Mouse (Mus musculus) midbrain, embryonic 13.5 days (tissue): ENCODE results near the gene Hoxd10. TPM values are rescaled to one million over a fixed set of nuclear protein-coding genes. Genes with fewer than 3 reads are reported as not detected.

Experiments
- ATAC-seq: fragments of 200-750 bp; cut with Nextera tagmentation; 2 replicates; pipeline ENCODE4 v1.8.0; 2017; ENCODE audit warnings: mild to moderate bottlenecking, moderate TSS enrichment, moderate library complexity
- H3K27ac ChIP-seq: fragments of 300-500 bp; sonication (generic); 2 replicates; pipeline ENCODE4 v1.5.1; 2015; ENCODE audit warnings: inconsistent platforms, mild to moderate bottlenecking, moderate library complexity
- H3K27me3 ChIP-seq: fragments of 300-500 bp; sonication (generic); 2 replicates; pipeline ENCODE4 v1.6.1; 2015; ENCODE audit warnings: mild to moderate bottlenecking, inconsistent platforms
- H3K36me3 ChIP-seq: fragments of 300-500 bp; sonication (generic); 2 replicates; pipeline ENCODE4 v1.6.1; 2015; ENCODE audit warnings: mild to moderate bottlenecking, inconsistent platforms
- H3K4me1 ChIP-seq: fragments of 300-500 bp; sonication (generic); replicated peaks from 2 replicates; pipeline ENCODE4 v1.6.1; 2015; ENCODE audit warnings: inconsistent platforms
- H3K4me2 ChIP-seq: fragments of 300-500 bp; sonication (generic); replicated peaks from 2 replicates; pipeline ENCODE4 v1.6.1; 2015; ENCODE audit warnings: moderate library complexity, mild to moderate bottlenecking, inconsistent platforms
- H3K4me3 ChIP-seq: fragments of 300-500 bp; sonication (generic); replicated peaks from 2 replicates; pipeline ENCODE4 v1.5.1; 2015; ENCODE audit warnings: mild to moderate bottlenecking, inconsistent platforms
- H3K9ac ChIP-seq: fragments of 300-500 bp; sonication (generic); replicated peaks from 2 replicates; pipeline ENCODE4 v1.6.1; 2015; ENCODE audit warnings: mild to moderate bottlenecking, inconsistent platforms
- H3K9me3 ChIP-seq: fragments of 300-500 bp; sonication (generic); 2 replicates; pipeline ENCODE4 v1.6.1; 2016; ENCODE audit warnings: mild to moderate bottlenecking, inconsistent platforms
- WGBS: fragments of 180-500 bp; shearing (Covaris S2); methylation state at CpG from one replicate; pipeline ENCODE4 v1.1.7; 2015; 5-methylcytosine and 5-hydroxymethylcytosine counted together
- polyA plus RNA-seq: library from polyadenylated mRNA; unstranded; fragments of >200 nt; fragmentation: Nextera tagmentation; extraction: Ambion mirVana; gene quantifications from 2 replicates; pipeline ENCODE4 v1.2.1, GENCODE M21; 2015

The Hoxd10 gene
- polyA plus RNA-seq, 1 experiment from 2014 or later = not detected

DNA sequence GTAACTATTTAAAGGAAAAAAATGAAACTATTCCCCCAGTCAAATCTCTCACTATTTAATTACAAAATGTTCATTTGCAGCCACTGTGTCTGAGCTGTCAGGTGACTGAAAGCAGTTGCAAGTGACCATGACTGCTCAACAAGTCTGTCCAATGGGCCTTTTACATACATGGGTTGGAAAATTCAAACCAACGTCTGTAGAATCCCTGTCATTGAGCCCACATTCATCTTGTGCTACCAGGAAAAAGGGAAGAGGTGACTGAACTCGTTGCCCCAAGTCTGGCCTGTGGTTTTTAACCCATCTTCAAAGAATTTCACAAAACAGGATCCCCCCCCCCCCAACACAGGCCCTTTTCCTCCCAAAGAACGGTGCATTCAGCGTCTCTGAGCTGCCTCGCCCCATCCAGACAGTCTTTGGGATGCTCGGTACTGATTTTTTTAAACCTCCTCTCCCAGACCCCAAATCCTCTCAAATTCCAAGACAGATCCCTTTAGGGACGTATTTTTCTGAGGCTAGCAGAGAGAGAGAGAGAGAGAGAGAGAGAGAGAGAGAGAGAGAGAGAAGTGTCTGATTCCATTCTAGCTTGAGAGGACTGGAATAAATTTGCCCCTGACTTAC lies 4.2 kb downstream of the Hoxd10 start:
- H3K9me3 ChIP-seq = no peaks in the 10 kb centered on the region
- H3K4me1 ChIP-seq = peaks cover 18% of the 10 kb centered on the region
- no peaks in the 10 kb centered on the region for H3K36me3 ChIP-seq
- no peak for ATAC-seq
- peaks cover 100% of the 10 kb centered on the region for H3K27me3 ChIP-seq
- WGBS = 4% methylated on average over 7 of the region's 7 CpGs
- no peak overlapping the region for H3K4me3 ChIP-seq
- H3K27ac ChIP-seq = no peak overlapping the region
- no peak overlapping the region for H3K9ac ChIP-seq
- no peak overlapping the region for H3K4me2 ChIP-seq

GRCm38 (mm10) chr2:74696442-74697335 lies 5.0 kb downstream of the Hoxd10 start:
- ATAC-seq = no peak
- WGBS = under 1% methylated on average over 34 of the region's 34 CpGs
- no peak overlapping the region for H3K4me2 ChIP-seq
- no peaks in the 10 kb centered on the region for H3K36me3 ChIP-seq
- no peak overlapping the region for H3K9ac ChIP-seq
- no peaks in the 10 kb centered on the region for H3K9me3 ChIP-seq
- H3K4me3 ChIP-seq = no peak overlapping the region
- H3K27me3 ChIP-seq = peaks cover 100% of the 10 kb centered on the region
- peaks cover 14% of the 10 kb centered on the region for H3K4me1 ChIP-seq
- no peak overlapping the region for H3K27ac ChIP-seq

DNA sequence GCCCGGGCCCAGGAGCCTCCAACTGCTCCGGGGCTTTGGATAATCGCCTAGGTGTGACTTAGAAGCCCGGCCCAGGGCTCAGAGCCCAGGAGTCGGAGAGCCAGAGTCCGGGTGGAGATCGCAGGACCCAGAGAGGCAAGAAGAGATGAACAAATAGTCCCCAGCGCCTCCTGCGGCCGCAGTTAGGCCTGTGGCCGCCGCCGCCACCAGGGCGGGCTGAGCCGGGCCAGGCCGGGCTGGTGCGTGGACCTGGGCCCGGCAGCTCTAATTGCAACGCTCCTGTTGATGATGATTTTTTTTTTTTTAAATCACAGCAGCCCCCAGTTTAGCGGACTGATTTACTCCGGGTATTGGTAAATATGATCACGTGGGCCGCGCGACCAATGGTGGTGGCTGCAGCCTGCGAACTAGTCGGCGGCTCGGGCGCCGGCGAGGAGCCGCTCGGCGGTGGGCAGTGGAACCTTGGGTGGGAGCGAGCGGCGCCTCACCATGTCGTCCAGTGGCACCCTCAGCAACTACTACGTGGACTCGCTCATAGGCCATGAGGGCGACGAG lies 5.9 kb downstream of the Hoxd10 start, which contains the start of gene Hoxd9:
Hoxd9 (plus strand) TSS at position 161 of the 555 bp plus-strand sequence.
- Histone ChIP-seq H3K4me1 (peaks cover 12% of the 10 kb centered on the region), H3K4me2 (peak within 1 kb of the TSS; percentile 50), H3K9me3 (no peaks in the 10 kb centered on the region), H3K27me3 (peaks cover 99% of the 10 kb centered on the region), H3K9ac (no peak within 1 kb of the TSS), H3K27ac (no peak within 1 kb of the TSS), H3K36me3 (no peaks in the 10 kb centered on the region), H3K4me3 (peak within 1 kb of the TSS; percentile 35)
- under 1% methylated on average over 43 of the region's 43 CpGs for WGBS
- peak; percentile 48 for ATAC-seq

DNA sequence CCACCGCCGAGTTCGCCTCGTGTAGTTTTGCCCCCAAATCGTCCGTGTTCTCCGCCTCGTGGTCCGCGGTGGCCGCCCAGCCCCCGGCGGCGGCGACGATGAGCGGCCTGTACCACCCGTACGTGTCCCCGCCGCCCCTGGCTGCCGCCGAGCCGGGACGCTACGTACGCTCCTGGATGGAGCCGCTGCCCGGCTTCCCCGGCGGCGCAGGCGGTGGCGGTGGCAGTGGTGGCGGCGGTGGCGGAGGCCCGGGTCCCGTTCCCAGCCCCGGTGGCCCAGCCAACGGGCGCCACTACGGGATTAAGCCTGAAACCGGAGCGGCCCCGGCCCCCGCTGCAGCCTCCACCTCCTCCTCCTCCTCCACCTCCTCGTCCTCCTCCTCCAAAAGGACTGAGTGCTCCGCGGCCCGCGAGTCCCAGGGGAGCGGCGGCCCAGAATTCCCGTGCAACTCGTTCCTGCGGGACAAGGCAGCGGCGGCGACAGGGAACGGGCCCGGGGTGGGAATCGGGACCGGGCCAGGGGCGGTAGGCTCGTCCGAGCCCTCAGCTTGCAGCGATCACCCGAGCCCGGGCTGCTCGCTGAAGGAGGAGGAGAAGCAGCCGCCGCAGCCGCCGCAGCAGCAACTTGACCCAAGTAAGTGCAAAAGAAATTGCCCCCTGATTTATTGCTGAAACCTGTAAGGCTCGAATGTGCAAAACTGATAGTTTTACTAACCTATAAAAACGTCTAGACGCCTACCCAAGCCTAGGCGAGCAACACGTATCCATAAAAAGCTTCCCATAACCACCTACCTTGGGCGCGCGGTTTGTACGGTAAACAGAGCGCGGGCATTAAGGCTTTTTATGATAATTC lies 6.7 kb downstream of the Hoxd10 start:
- no peaks in the 10 kb centered on the region for H3K9me3 ChIP-seq
- peak overlapping the region; percentile 50 for H3K4me2 ChIP-seq
- WGBS = under 1% methylated on average over 76 of the region's 86 CpGs
- ATAC-seq = peak; percentile 53
- H3K4me3 ChIP-seq = peak overlapping the region; percentile 35
- no peaks in the 10 kb centered on the region for H3K36me3 ChIP-seq
- H3K9ac ChIP-seq = no peak overlapping the region
- H3K27me3 ChIP-seq = peaks cover 99% of the 10 kb centered on the region
- no peak overlapping the region for H3K27ac ChIP-seq
- H3K4me1 ChIP-seq = peaks cover 12% of the 10 kb centered on the region

DNA sequence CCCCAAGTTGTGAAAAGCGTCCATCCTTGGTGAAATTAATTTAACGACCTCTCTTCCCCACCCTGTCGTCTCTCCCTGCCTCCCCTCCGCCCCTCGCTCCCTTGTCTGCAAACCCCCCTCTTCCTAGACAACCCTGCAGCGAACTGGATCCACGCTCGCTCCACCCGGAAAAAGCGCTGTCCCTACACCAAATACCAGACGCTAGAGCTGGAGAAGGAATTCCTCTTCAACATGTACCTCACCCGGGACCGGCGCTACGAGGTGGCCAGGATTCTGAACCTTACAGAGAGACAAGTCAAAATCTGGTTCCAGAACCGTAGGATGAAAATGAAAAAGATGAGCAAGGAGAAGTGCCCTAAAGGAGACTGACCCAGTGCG lies 7.3 kb downstream of the Hoxd10 start:
- Histone ChIP-seq H3K9ac (no peak overlapping the region), H3K9me3 (no peaks in the 10 kb centered on the region), H3K4me2 (no peak overlapping the region), H3K27ac (no peak overlapping the region), H3K27me3 (peaks cover 99% of the 10 kb centered on the region), H3K4me1 (peaks cover 12% of the 10 kb centered on the region), H3K4me3 (no peak overlapping the region), H3K36me3 (no peaks in the 10 kb centered on the region)
- ATAC-seq = no peak
- under 1% methylated on average over 17 of the region's 17 CpGs for WGBS

- Histone ChIP-seq H3K9me3 (no peaks in the 10 kb centered on the region), H3K36me3 (no peaks in the 10 kb centered on the region), H3K4me1 (peaks cover 16% of the 10 kb centered on the region), H3K27ac (no peak overlapping the region), H3K27me3 (peaks cover 99% of the 10 kb centered on the region), H3K4me2 (no peak overlapping the region), H3K9ac (no peak overlapping the region), H3K4me3 (no peak overlapping the region)
- no peak for ATAC-seq
- 2% methylated on average over 23 of the region's 23 CpGs for WGBS
These were observed 8.2 kb downstream of the Hoxd10 start for GRCm38 (mm10) chr2:74699664-74700545.

GRCm38 (mm10) chr2:74700546-74701112 lies 8.9 kb downstream of the Hoxd10 start:
- WGBS = under 1% methylated on average over 22 of the region's 22 CpGs
- Histone ChIP-seq H3K4me3 (no peak overlapping the region), H3K27ac (no peak overlapping the region), H3K9me3 (no peaks in the 10 kb centered on the region), H3K4me2 (no peak overlapping the region), H3K4me1 (peaks cover 24% of the 10 kb centered on the region), H3K36me3 (no peaks in the 10 kb centered on the region), H3K27me3 (peaks cover 99% of the 10 kb centered on the region), H3K9ac (no peak overlapping the region)
- no peak for ATAC-seq

DNA sequence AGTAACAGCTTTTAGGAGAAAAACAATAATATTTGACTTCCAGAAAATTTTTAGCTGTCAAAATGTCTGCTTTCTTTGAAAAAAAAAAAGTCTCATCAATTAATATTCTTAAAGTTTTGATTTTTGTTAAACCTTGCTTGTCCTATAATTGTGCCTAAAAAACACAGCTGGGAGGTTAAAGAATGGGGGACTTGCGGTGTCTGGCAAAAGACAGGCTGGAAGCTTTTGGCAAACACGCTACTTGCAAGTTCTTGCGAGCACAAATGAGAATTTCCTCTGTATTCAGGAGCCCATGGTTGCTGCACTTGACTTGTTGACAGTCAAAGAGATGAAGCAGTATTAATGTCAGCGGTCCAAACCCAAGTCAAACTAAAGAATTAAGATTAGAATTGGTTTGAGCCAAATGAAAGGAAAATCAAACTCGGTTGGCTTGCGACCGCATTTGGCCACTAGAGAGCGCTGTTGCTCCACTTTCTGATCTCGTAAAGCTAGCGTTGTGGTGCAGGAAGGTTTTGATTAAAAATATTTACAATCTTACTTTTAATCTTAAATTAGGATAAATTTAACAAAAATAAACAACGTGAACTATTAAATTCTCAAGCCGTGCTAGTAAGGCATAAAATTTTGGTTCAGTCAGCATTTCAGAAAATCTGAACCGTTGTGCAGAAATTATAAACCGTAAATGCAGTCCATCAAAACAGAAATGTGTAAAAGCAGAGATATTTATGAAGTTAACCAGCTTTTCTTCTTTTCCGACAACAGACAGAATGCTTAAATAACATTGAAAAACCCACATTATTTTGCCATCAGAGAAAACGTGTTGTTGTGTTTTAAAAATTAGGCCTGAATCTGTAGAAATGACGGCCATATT lies 10.5 kb downstream of the Hoxd10 start:
- Histone ChIP-seq H3K27me3 (peaks cover 97% of the 10 kb centered on the region), H3K4me1 (peaks cover 25% of the 10 kb centered on the region), H3K9ac (no peak overlapping the region), H3K4me2 (no peak overlapping the region), H3K9me3 (no peaks in the 10 kb centered on the region), H3K4me3 (no peak overlapping the region), H3K36me3 (no peaks in the 10 kb centered on the region), H3K27ac (no peak overlapping the region)
- no peak for ATAC-seq
- WGBS = 12% methylated on average over 17 of the region's 17 CpGs

- no peaks in the 10 kb centered on the region for H3K9me3 ChIP-seq
- H3K27ac ChIP-seq = no peak overlapping the region
- no peak overlapping the region for H3K9ac ChIP-seq
- H3K4me2 ChIP-seq = no peak overlapping the region
- peaks cover 97% of the 10 kb centered on the region for H3K27me3 ChIP-seq
- ATAC-seq = no peak
- H3K4me3 ChIP-seq = no peak overlapping the region
- no peaks in the 10 kb centered on the region for H3K36me3 ChIP-seq
- H3K4me1 ChIP-seq = peaks cover 20% of the 10 kb centered on the region
- WGBS = 11% methylated on average over 6 of the region's 6 CpGs
These were observed 11.1 kb downstream of the Hoxd10 start for GRCm38 (mm10) chr2:74702820-74703219.

- peaks cover 15% of the 10 kb centered on the region for H3K4me1 ChIP-seq
- H3K27ac ChIP-seq = no peak overlapping the region
- ATAC-seq = no peak
- no peaks in the 10 kb centered on the region for H3K9me3 ChIP-seq
- H3K36me3 ChIP-seq = no peaks in the 10 kb centered on the region
- no peak overlapping the region for H3K4me2 ChIP-seq
- H3K4me3 ChIP-seq = no peak overlapping the region
- H3K27me3 ChIP-seq = peaks cover 97% of the 10 kb centered on the region
- WGBS = 2% methylated on average over 10 of the region's 10 CpGs
- no peak overlapping the region for H3K9ac ChIP-seq
These were observed 11.6 kb downstream of the Hoxd10 start for GRCm38 (mm10) chr2:74703317-74703716.
